Mouse (Mus musculus): Measurements from ENCODE around the gene Il11ra1. TPM values are rescaled to one million over a fixed set of nuclear protein-coding genes. Genes with fewer than 3 reads are reported as not detected.

Gene Il11ra1
- 6.0 TPM for polyA plus RNA-seq (2017; shearing (Covaris generic))

DNA sequence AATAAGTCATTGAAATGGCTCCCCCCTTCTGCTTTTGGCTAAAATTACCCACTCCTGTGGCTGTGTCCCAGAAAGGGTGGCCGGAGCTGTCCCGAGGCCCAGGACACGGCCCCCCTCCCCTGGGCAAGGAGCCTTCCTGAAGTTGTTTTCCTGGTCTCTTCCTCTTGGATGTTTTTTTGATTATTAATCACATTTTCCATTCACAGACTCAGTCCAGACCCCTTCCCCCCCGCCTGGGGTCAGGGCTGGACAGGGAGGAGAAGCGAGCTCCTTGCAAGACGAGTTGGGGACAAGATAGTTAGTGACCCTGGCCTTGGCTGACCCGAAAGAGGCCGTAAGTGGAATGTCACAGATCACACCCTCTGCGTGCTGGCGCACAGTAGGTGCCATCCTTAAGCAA is at the start of gene Il11ra1:
TSS of gene Il11ra1 (plus strand) at position 207 of the 400 bp plus-strand sequence.

DNA sequence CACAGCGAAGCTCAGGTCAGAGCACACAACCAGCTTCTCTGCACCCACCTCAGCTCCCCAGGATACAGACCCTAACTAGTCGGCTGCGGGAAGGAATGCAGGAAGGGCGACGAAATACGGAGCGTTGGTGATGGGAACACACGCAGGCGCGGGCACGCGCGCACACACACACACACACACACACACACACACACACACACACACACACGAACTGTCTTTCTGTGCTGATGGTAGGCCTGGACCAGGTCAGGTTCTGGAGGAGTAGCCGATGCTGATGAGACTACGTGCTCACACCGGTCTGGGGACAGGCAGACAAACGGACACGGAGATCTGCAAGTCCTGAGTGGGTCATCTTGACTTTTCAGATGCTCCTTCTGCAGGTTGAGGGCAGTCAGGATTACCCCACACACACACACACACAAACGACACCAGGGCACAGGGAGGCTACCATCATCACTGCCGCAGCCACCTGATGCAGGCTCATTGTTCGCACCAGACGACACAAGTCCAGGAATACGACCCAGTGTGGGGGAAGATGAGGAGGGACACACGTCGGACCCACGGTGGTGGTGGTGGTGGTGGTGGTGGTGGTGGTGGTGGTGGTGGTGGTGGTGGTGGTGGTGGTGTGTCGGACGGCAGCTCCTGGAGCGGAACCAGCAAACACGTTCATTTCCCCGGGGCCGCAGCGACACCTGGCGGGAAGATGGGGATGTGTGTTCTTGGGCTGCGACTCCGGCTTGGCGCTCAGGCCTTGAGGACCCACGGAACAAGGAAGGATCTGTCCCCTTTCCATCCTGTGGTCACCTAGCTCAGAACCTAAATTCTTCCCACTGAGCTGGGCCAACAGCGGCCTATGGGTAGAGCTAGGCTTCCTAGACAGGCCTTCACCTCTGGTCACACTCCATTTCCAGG is 2.6 kb upstream of the Il11ra1 start, which contains the start of gene Cntfr:
TSS of gene Cntfr (minus strand) at position 160 of the 912 bp plus-strand sequence.

DNA sequence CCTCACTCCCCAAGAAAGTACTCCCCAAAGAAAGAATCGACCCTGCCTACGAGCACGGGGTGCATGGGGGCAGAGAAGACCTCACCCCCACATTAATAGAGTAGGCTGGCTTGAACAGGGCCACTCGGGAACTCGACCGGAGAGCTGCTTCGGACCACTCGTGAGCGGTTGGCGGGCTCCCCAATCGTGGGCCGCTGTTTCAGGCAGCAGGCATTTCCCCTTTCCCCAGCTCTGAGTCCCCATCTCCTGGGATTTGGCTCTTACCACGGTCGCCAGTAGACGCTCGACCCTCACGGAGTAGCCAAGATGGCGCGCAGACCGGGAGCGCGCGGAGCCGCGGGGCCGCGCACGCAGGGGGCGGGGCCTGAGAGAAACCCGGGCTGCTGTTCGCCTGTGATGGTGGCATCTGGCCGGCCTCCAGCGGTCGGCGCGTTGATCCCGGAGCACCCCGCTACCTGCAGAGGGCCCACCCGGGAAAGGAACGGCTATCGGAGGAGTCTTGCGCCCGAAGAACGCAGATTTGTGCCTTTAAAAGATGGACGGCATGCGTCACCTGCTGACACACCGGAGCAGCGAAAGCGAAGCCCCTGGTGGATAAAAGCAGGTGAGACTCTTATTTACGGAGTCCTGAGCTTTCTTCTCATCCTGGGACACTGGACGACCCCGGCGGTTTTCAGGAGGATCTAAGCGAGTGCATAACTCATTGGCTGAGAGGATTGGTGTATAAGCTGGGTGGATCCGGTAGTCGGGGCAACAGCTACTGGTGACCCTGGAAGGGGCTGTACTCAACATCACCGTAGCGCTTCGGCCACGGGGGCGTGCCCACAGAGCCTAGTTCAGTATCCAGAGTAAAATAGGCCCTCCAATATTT is 13.6 kb downstream of the Il11ra1 start, which contains the start of gene Rpp25l:
TSS of gene Rpp25l (minus strand) at position 338 of the 871 bp plus-strand sequence.

DNA sequence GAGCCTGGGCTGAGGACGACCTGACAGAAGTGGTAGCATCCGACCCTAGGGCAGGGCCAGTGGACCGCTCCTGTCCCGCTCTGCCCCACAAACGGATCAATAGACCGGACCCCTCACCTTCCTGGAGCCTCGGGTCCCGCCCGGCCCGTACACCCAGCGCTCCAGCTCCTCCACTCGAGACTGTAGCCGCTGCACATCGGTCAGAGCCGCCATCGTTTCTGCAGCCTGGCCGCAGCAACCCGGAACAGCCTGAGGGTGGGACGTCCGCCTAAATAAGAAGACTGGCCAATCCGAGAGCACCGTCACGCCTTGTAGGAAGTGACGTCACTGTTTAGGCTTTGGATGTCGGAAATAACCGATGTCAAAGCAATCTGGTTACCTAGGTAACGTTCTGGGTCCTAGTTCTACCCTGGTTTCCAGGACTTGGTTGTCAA is 23.1 kb downstream of the Il11ra1 start, which contains the start of gene Dctn3:
TSS of gene Dctn3 (minus strand) at position 253 of the 434 bp plus-strand sequence.

DNA sequence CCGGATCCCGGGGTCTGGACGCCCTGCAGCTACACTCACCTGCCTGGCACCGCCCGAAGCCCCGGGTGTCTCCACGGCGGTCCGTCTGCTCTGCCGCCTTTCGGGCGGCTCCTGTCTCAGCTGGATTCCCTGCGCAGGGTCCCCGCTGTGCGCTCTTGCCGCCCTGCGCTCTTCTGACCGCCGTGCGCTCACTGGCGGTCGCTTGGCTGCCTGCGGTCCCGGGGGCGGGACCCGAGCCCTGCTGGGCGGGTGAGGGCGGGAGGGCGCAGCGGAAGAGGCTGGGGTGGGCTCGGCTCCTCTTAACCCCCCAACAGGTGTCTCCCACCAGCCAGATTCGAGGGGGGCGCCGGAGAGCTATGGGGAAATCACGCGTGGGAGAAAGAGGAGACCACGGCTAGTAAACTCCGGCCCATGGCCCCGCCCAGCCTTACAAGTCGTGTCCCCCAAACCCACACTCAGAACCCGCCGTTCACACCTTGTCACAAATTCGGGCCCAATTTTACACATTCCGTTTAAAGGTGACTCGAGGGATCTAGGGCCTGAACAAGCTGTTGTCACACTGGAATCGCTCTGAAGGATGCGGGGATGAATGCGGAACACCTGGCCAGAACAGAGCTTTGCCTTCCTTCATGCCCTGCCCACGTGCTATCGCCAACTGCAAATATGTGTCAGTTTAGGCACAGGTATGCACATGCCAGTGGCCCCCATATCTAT is 31.4 kb downstream of the Il11ra1 start, which contains the start of gene Arid3c:
TSS of gene Arid3c (minus strand) at position 91 of the 714 bp plus-strand sequence.

DNA sequence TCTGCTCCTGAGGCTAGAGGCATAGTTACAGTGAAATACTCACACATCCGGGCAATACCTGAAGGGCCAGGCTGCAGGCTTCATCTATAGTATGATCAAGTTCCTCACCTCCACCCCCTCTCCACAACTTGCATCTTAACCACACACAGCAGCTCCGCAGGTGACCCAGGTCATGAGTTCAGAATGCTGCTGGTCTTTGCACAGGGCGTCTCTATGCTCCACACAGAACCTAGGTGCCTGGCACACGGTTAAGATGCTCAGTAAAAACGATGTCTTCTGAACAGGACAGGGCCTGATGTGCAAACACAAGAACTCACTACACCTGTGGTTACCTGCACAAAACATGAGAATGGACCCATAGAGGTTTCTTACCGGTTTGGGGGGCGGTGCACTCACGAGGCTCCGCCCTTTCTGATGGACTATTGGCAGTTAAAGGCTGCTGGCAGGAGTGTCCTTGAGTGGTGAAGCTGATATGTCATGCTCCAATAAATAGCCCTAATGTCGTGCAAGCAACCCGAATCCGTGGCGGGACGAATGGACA is 55.1 kb downstream of the Il11ra1 start, which contains the start of gene Galt:
TSS of gene Galt (plus strand) at position 432 of the 541 bp plus-strand sequence.

DNA sequence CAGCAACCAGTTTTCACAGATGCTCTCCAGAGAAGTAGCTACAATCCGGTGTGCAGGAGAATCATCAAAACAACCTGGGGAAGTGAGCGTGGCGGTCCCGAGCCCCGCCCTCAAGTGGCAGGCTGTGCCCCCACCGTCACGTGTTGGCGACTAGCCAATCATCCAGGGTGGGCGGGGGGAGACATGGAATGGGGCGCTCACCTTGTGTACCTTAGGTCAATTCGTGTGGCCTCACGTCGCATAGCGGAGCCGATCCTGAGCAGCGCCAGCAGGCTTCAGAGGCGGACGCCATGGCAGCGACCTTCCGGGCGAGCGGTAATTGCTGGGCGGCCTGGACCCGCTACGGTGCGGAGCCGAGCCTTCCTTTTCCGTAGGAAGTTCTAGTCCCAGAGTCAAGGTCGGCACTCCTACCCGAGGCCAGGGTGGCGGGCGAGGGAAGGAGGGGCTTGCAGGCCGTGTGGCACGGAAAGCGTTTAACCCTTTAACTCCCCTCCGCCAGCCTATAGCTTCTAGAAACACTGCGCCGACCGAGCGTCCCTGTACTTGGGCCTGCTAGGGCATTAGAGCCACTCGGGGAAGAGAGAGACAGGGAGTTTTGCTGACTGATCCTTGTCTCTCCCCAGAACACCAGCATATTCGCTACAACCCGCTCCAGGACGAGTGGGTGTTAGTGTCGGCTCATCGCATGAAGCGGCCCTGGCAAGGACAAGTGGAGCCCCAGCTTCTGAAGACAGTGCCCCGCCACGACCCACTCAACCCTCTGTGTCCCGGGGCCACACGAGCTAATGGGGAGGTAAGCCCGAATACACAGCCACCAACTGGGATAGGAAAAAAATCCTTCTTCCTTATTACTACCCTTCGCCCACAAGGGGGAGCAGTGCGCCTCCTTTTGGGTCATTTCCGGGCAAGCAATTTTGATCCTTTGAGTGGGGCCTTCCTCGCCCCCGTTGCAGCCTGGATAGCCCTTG is 55.8 kb downstream of the Il11ra1 start, which contains the start of gene Sigmar1:
TSS of gene Sigmar1 (minus strand) at position 820 of the 968 bp plus-strand sequence.

DNA sequence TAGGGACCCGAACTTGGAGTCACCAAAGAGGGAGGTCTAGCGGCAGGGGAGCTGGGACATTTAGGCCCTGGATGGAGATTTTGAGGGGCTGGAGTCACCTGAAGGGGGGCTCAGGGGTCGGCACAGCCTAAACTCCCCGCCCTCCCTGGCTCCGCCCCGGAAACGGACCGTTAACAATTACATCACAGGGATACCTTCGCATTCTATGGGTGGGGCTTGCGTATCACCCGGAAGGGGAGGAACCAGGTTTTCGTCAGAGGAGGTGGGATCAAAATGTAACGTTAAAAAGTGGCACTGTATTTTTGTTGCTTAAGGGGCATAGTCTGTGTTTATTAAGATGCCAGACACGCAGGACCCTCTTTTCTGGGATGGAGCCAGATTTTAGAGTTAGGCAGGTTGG is 74.2 kb downstream of the Il11ra1 start, which contains the start of gene Ccl27a:
TSS of gene Ccl27a (minus strand) at position 246 of the 400 bp plus-strand sequence.

Other genes with a start within 250 kb of the Il11ra1 start
- gene Kif24, start 235.1 kb upstream of the Il11ra1 start, polyA plus RNA-seq (2017; shearing (Covaris generic)): 0.69 TPM
- 5.1 TPM for gene Nudt2, start 234.8 kb upstream of the Il11ra1 start, polyA plus RNA-seq (2017; shearing (Covaris generic))
- gene AI464131, start 196.9 kb upstream of the Il11ra1 start, polyA plus RNA-seq (2017; shearing (Covaris generic)): 0.48 TPM
- gene 1110017D15Rik, start 182.7 kb upstream of the Il11ra1 start, polyA plus RNA-seq (2017; shearing (Covaris generic)): not detected
- gene Fam219a, start 130.5 kb upstream of the Il11ra1 start, polyA plus RNA-seq (2017; shearing (Covaris generic)): 5.5 TPM
- gene Dnaic1, start 130.2 kb upstream of the Il11ra1 start, polyA plus RNA-seq (2017; shearing (Covaris generic)): not detected
- gene Enho, start 59.7 kb upstream of the Il11ra1 start, polyA plus RNA-seq (2017; shearing (Covaris generic)): 0.80 TPM
- not detected for gene Cntfr, start 2.9 kb upstream of the Il11ra1 start, polyA plus RNA-seq (2017; shearing (Covaris generic))
- gene Rpp25l, start 13.5 kb downstream of the Il11ra1 start, polyA plus RNA-seq (2017; shearing (Covaris generic)): 22.3 TPM
- gene Dctn3, start 23.2 kb downstream of the Il11ra1 start, polyA plus RNA-seq (2017; shearing (Covaris generic)): 118 TPM
- gene Arid3c, start 31.2 kb downstream of the Il11ra1 start, polyA plus RNA-seq (2017; shearing (Covaris generic)): not detected
- 62.1 TPM for gene Galt, start 55.2 kb downstream of the Il11ra1 start, polyA plus RNA-seq (2017; shearing (Covaris generic))
- gene Sigmar1, start 56.2 kb downstream of the Il11ra1 start, polyA plus RNA-seq (2017; shearing (Covaris generic)): 23.5 TPM
- 7.6 TPM for gene Ccl27a, start 74.3 kb downstream of the Il11ra1 start, polyA plus RNA-seq (2017; shearing (Covaris generic))
- gene Gm21541, start 203.6 kb downstream of the Il11ra1 start, polyA plus RNA-seq (2017; shearing (Covaris generic)): not detected
- gene Gm20878, start 241.6 kb downstream of the Il11ra1 start, polyA plus RNA-seq (2017; shearing (Covaris generic)): 2.8 TPM

All from effector memory CD4-positive, alpha-beta T cell, adult 7 months (primary cell).